ENCODE assay signal across 8 mouse cellular contexts in genomic region chr10:80494732-80495131, GRCm38 (mm10). TPM values are rescaled to one million over a fixed set of nuclear protein-coding genes. Genes with fewer than 3 reads are reported as not detected.
DNase-seq lines count a peak whose midpoint lies in the region; ATAC-seq and TF ChIP-seq lines count a peak whose summit lies in the region.

Gene Onecut3, plus strand, starts transcription at chr10:80494835.

- peaks cover 23% of the 10 kb centered on the region for H3K4me1 ChIP-seq in embryonic facial prominence, embryonic 12.5 days
- H3K4me1 ChIP-seq in hindbrain, embryonic 13.5 days (replicated peaks) = peaks cover 39% of the 10 kb centered on the region
- H3K4me1 ChIP-seq in liver, embryonic 12.5 days = peaks cover 13% of the 10 kb centered on the region; the same call in 1 of the 2 replicates

- no peaks in the 10 kb centered on the region for H3K9me3 ChIP-seq in embryonic facial prominence, embryonic 12.5 days
- H3K9me3 ChIP-seq in hindbrain, embryonic 13.5 days = no peaks in the 10 kb centered on the region
- H3K9me3 ChIP-seq in liver, embryonic 12.5 days (replicated peaks) = no peaks in the 10 kb centered on the region

- H3K4me2 ChIP-seq in embryonic facial prominence, embryonic 12.5 days (replicated peaks) = peak within 1 kb of the TSS; percentile 85
- peak within 1 kb of the TSS; percentile 65 for H3K4me2 ChIP-seq in hindbrain, embryonic 13.5 days
- H3K4me2 ChIP-seq in liver, embryonic 12.5 days = peak within 1 kb of the TSS; percentile 67

- TF ChIP-seq CTCF in left cerebral cortex, adult 2 months (IDR thresholded peaks at IDR 0.05) = no peak; the same call in 1 of the 2 replicates

- intact Hi-C loops in left cerebral cortex, adult 2 months (cut with DNase I) = no loop called here
- intact Hi-C loops in left cerebral cortex, postnatal 14 days (cut with DNase I) = loop anchor here (10.0 kb wide), 1 partner anchor 140 kb away; the partner anchor contains the start of gene Plk5

- peaks cover 99% of the 10 kb centered on the region for H3K27me3 ChIP-seq in embryonic facial prominence, embryonic 12.5 days
- H3K27me3 ChIP-seq in hindbrain, embryonic 13.5 days = peaks cover 98% of the 10 kb centered on the region
- H3K27me3 ChIP-seq in liver, embryonic 12.5 days (replicated peaks) = peaks cover 100% of the 10 kb centered on the region

- peak within 1 kb of the TSS; percentile 33; the same call in 1 of the 2 replicates for H3K9ac ChIP-seq in embryonic facial prominence, embryonic 12.5 days
- peak within 1 kb of the TSS; percentile 68 for H3K9ac ChIP-seq in hindbrain, embryonic 13.5 days
- peak within 1 kb of the TSS; percentile 49 for H3K9ac ChIP-seq in liver, embryonic 12.5 days

- DNase-seq in left cerebral cortex, adult 2 months (ENCODE audit: extremely low spot score in 1 of 2, low spot score in 2 of 2) = no peak
- no peak for DNase-seq in left cerebral cortex, postnatal 14 days (ENCODE audit: low spot score in 2 of 2)
- peak; percentile 51 for DNase-seq in neural tube, embryonic 10.5 days (ENCODE audit: extremely low spot score, low spot score)
- DNase-seq in left cerebral cortex, adult 18-20 months (ENCODE audit: low spot score in 2 of 2) = no peak

- no peaks in the 10 kb centered on the region for H3K36me3 ChIP-seq in embryonic facial prominence, embryonic 12.5 days
- no peaks in the 10 kb centered on the region for H3K36me3 ChIP-seq in hindbrain, embryonic 13.5 days
- H3K36me3 ChIP-seq in liver, embryonic 12.5 days = no peaks in the 10 kb centered on the region

- 0% methylated on average over 39 of the region's 42 CpGs for WGBS in embryonic facial prominence, embryonic 12.5 days
- WGBS in hindbrain, embryonic 13.5 days = under 1% methylated on average over 37 of the region's 42 CpGs
- 1% methylated on average over 34 of the region's 42 CpGs for WGBS in liver, embryonic 12.5 days (ENCODE audit: insufficient replicate concordance)

- ATAC-seq in embryonic facial prominence, embryonic 12.5 days (ENCODE audit: insufficient number of reproducible peaks, insufficient read depth, low FRiP score, low TSS enrichment) = no peak
- peak; percentile 37; the same call in 1 of the 2 replicates for ATAC-seq in hindbrain, embryonic 13.5 days (ENCODE audit: low FRiP score)
- no peak for ATAC-seq in liver, embryonic 12.5 days
- no peak for ATAC-seq in frontal cortex, adult (ENCODE audit: low TSS enrichment)

- no peak within 1 kb of the TSS for H3K27ac ChIP-seq in left cerebral cortex, adult 2 months
- H3K27ac ChIP-seq in embryonic facial prominence, embryonic 12.5 days = no peak within 1 kb of the TSS
- H3K27ac ChIP-seq in hindbrain, embryonic 13.5 days = peak within 1 kb of the TSS; percentile 74
- no peak within 1 kb of the TSS for H3K27ac ChIP-seq in liver, embryonic 12.5 days

- peak within 1 kb of the TSS; percentile 27; the same call in 1 of the 2 replicates for H3K4me3 ChIP-seq in left cerebral cortex, adult 2 months
- H3K4me3 ChIP-seq in embryonic facial prominence, embryonic 12.5 days = peak within 1 kb of the TSS; percentile 40
- peak within 1 kb of the TSS; percentile 43 for H3K4me3 ChIP-seq in hindbrain, embryonic 13.5 days
- H3K4me3 ChIP-seq in liver, embryonic 12.5 days = peak within 1 kb of the TSS; percentile 48

RNA-seq across cellular contexts. Expression of gene Onecut3, which starts in this region (rescaled TPM):
- total RNA-seq in left cerebral cortex, adult 2 months (2021) = not detected
- total RNA-seq in left cerebral cortex, postnatal 14 days (2021) = not detected
- 0.10 and 0.13 TPM in 2 replicates for polyA plus RNA-seq in embryonic facial prominence, embryonic 12.5 days (2016; fragmentation: Nextera tagmentation; extraction: Ambion mirVana)
- 2.1 and 2.5 TPM in 2 replicates for polyA plus RNA-seq in hindbrain, embryonic 13.5 days (2015; fragmentation: Nextera tagmentation; extraction: Ambion mirVana)
- polyA plus RNA-seq in liver, embryonic 12.5 days (2016; fragmentation: Nextera tagmentation; extraction: Ambion mirVana) = 0.29 and 0.33 TPM in 2 replicates
- not detected for total RNA-seq in left cerebral cortex, adult 18-20 months (2021)
